Mouse (Mus musculus) liver, embryonic 13.5 days (tissue): Measurements from ENCODE around the gene Dld. TPM values are rescaled to one million over a fixed set of nuclear protein-coding genes. Genes with fewer than 3 reads are reported as not detected.
A peak's percentile ranks its signal among the peaks of the same experiment; 100 is the strongest.

Experiments
- ATAC-seq: fragments of 200-750 bp; cut with Nextera tagmentation; 2 replicates; pipeline ENCODE4 v1.8.0; 2017; ENCODE audit warnings: low read depth, mild to moderate bottlenecking, moderate number of reproducible peaks, moderate library complexity
- DNase-seq: peaks from one replicate; pipeline ENCODE4 v3.0.0; 2022
- H3K27ac ChIP-seq: fragments of 300-500 bp; sonication (generic); 2 replicates; pipeline ENCODE4 v1.5.1; 2015; ENCODE audit warnings: moderate library complexity, mild to moderate bottlenecking, inconsistent platforms
- H3K27me3 ChIP-seq: fragments of 300-500 bp; sonication (generic); 2 replicates; pipeline ENCODE4 v1.6.1; 2015; ENCODE audit warnings: mild to moderate bottlenecking, inconsistent platforms
- H3K36me3 ChIP-seq: fragments of 300-500 bp; sonication (generic); 2 replicates; pipeline ENCODE4 v1.6.1; 2015; ENCODE audit warnings: mild to moderate bottlenecking, inconsistent platforms
- H3K4me1 ChIP-seq: fragments of 300-500 bp; sonication (generic); replicated peaks from 2 replicates; pipeline ENCODE4 v1.6.1; 2015; ENCODE audit warnings: inconsistent platforms
- H3K4me2 ChIP-seq: fragments of 300-500 bp; sonication (generic); 2 replicates; pipeline ENCODE4 v1.6.1; 2015; ENCODE audit warnings: inconsistent platforms, mild to moderate bottlenecking, moderate library complexity
- H3K4me3 ChIP-seq: fragments of 300-500 bp; sonication (generic); replicated peaks from 2 replicates; pipeline ENCODE4 v1.5.1; 2015; ENCODE audit warnings: mild to moderate bottlenecking, inconsistent platforms
- H3K9ac ChIP-seq: fragments of 300-500 bp; sonication (generic); 2 replicates; pipeline ENCODE4 v1.6.1; 2015; ENCODE audit warnings: mild to moderate bottlenecking, inconsistent platforms
- H3K9me3 ChIP-seq: fragments of 300-500 bp; sonication (generic); replicated peaks from 2 replicates; pipeline ENCODE4 v1.6.1; 2016; ENCODE audit warnings: inconsistent platforms
- WGBS: fragments of 180-500 bp; shearing (Covaris S2); methylation state at CpG from one replicate; pipeline ENCODE4 v1.1.7; 2015; ENCODE audit not compliant: insufficient replicate concordance; 5-methylcytosine and 5-hydroxymethylcytosine counted together
- polyA plus RNA-seq: library from polyadenylated mRNA; unstranded; fragments of >200 nt; fragmentation: Nextera tagmentation; extraction: Ambion mirVana; gene quantifications from 2 replicates; pipeline ENCODE4 v1.2.1, GENCODE M21; 2015

The Dld gene
- polyA plus RNA-seq, 1 experiment from 2014 or later = 94.1 TPM

GRCm38 (mm10) chr12:31294526-31294925 is 56.7 kb downstream of the Dld start:
- no peaks in the 10 kb centered on the region for H3K36me3 ChIP-seq
- H3K4me3 ChIP-seq = no peak overlapping the region
- H3K27me3 ChIP-seq = no peaks in the 10 kb centered on the region
- no peak overlapping the region for H3K27ac ChIP-seq
- no peaks in the 10 kb centered on the region for H3K9me3 ChIP-seq
- H3K4me1 ChIP-seq = peaks cover 6% of the 10 kb centered on the region; the same call in 1 of the 2 replicates
- 55% methylated on average over 10 of the region's 10 CpGs for WGBS
- H3K4me2 ChIP-seq = 0 out of 2 replicates have a peak overlapping the region, but pooled peaks have one; percentile 17
- peak; percentile 58 for ATAC-seq
- no peak overlapping the region for H3K9ac ChIP-seq
- DNase-seq = no peak

GRCm38 (mm10) chr12:31293361-31294142 is 57.7 kb downstream of the Dld start:
- Histone ChIP-seq H3K27ac (no peak overlapping the region), H3K27me3 (no peaks in the 10 kb centered on the region), H3K9ac (no peak overlapping the region), H3K36me3 (no peaks in the 10 kb centered on the region), H3K4me1 (peaks cover 6% of the 10 kb centered on the region; the same call in 1 of the 2 replicates), H3K4me3 (no peak overlapping the region), H3K9me3 (no peaks in the 10 kb centered on the region), H3K4me2 (no peak overlapping the region)
- DNase-seq (no peak), ATAC-seq (no peak)
- WGBS = 42% methylated on average over 15 of the region's 15 CpGs

- Histone ChIP-seq H3K9ac (no peak overlapping the region), H3K36me3 (no peaks in the 10 kb centered on the region), H3K27me3 (no peaks in the 10 kb centered on the region), H3K4me1 (peaks cover 6% of the 10 kb centered on the region; the same call in 1 of the 2 replicates), H3K9me3 (no peaks in the 10 kb centered on the region), H3K4me3 (no peak overlapping the region), H3K27ac (no peak overlapping the region), H3K4me2 (no peak overlapping the region)
- ATAC-seq (no peak), DNase-seq (no peak)
- whole genome bisulfite sequencing = 60% methylated on average over 3 of the region's 3 CpGs
Measured at GRCm38 (mm10) chr12:31290951-31291350, 60.3 kb downstream of the Dld start.

- H3K27me3 ChIP-seq = no peaks in the 10 kb centered on the region
- H3K4me3 ChIP-seq = no peak overlapping the region
- ATAC-seq (no peak), DNase-seq (no peak)
- H3K27ac ChIP-seq = no peak overlapping the region
- WGBS = 75% methylated on average over 10 of the region's 10 CpGs
- no peaks in the 10 kb centered on the region for H3K9me3 ChIP-seq
- H3K36me3 ChIP-seq = no peaks in the 10 kb centered on the region
- no peak overlapping the region for H3K4me2 ChIP-seq
- H3K9ac ChIP-seq = no peak overlapping the region
- H3K4me1 ChIP-seq = 0 out of 2 replicates have a peak, but pooled peaks cover 3% of the 10 kb centered on the region
Measured at GRCm38 (mm10) chr12:31289046-31289445, 62.2 kb downstream of the Dld start.

GRCm38 (mm10) chr12:31283617-31284136 is 67.6 kb downstream of the Dld start:
- H3K4me2 ChIP-seq = no peak overlapping the region
- H3K4me1 ChIP-seq = no peaks in the 10 kb centered on the region
- no peaks in the 10 kb centered on the region for H3K36me3 ChIP-seq
- no peak overlapping the region for H3K27ac ChIP-seq
- ATAC-seq (no peak), DNase-seq (no peak)
- no peaks in the 10 kb centered on the region for H3K27me3 ChIP-seq
- H3K9me3 ChIP-seq = no peaks in the 10 kb centered on the region
- H3K4me3 ChIP-seq = no peak overlapping the region
- WGBS = 63% methylated on average over 4 of the region's 4 CpGs
- H3K9ac ChIP-seq = no peak overlapping the region

GRCm38 (mm10) chr12:31283131-31283530 is 68.1 kb downstream of the Dld start:
- Histone ChIP-seq H3K9ac (no peak overlapping the region), H3K36me3 (no peaks in the 10 kb centered on the region), H3K4me2 (no peak overlapping the region), H3K4me3 (no peak overlapping the region), H3K27ac (no peak overlapping the region), H3K9me3 (no peaks in the 10 kb centered on the region), H3K4me1 (no peaks in the 10 kb centered on the region), H3K27me3 (no peaks in the 10 kb centered on the region)
- WGBS = 65% methylated on average over 4 of the region's 4 CpGs
- ATAC-seq (no peak), DNase-seq (no peak)

- no peak for DNase-seq
- no peaks in the 10 kb centered on the region for H3K27me3 ChIP-seq
- no peaks in the 10 kb centered on the region for H3K36me3 ChIP-seq
- H3K9ac ChIP-seq = no peak overlapping the region
- no peak for ATAC-seq
- H3K4me2 ChIP-seq = no peak overlapping the region
- no peak overlapping the region for H3K27ac ChIP-seq
- 52% methylated on average over 5 of the region's 5 CpGs for WGBS
- H3K9me3 ChIP-seq = no peaks in the 10 kb centered on the region
- H3K4me3 ChIP-seq = no peak overlapping the region
- no peaks in the 10 kb centered on the region for H3K4me1 ChIP-seq
Measured at GRCm38 (mm10) chr12:31282241-31282640, 69.0 kb downstream of the Dld start.

Other genes starting within 250 kb of the Dld start
- not detected in 2 replicates for gene Gm6993, start 110.7 kb downstream of the Dld start, polyA plus RNA-seq
- 3.7 and 4.3 TPM in 2 replicates for gene Lamb1, start 86.2 kb downstream of the Dld start, polyA plus RNA-seq
- gene Slc26a3, start 39.4 kb upstream of the Dld start, polyA plus RNA-seq = 0.03 and 0.07 TPM in 2 replicates
- gene Cbll1, start 148.2 kb upstream of the Dld start, polyA plus RNA-seq = 4.7 and 6.1 TPM in 2 replicates
- not detected in 2 replicates for gene Slc26a4, start 208.5 kb upstream of the Dld start, polyA plus RNA-seq